Mouse (Mus musculus) heart, postnatal 0 days (tissue): ENCODE measurements around the gene Lamp1. TPM values are rescaled to one million over a fixed set of nuclear protein-coding genes. Genes with fewer than 3 reads are reported as not detected.

ENCODE experiments used
- ATAC-seq: fragments of 200-750 bp; cut with Nextera tagmentation; 2 replicates; pipeline ENCODE4 v1.8.0; 2017; ENCODE audit warnings: low read depth, moderate number of reproducible peaks, moderate library complexity; ENCODE audit not compliant: insufficient read depth
- DNase-seq: peaks from one replicate; pipeline ENCODE4 v3.0.0-alpha.2; 2016; ENCODE audit warnings: low spot score
- H3K27ac ChIP-seq: fragments of 300-500 bp; sonication (generic); 2 replicates; pipeline ENCODE4 v1.5.1; 2014; ENCODE audit warnings: low read depth, mild to moderate bottlenecking
- H3K27me3 ChIP-seq: fragments of 300-500 bp; sonication (generic); 2 replicates; pipeline ENCODE4 v1.6.1; 2014; ENCODE audit warnings: low read length, mixed read lengths; ENCODE audit not compliant: control insufficient read depth, insufficient read depth
- H3K36me3 ChIP-seq: fragments of 300-500 bp; sonication (generic); replicated peaks from 2 replicates; pipeline ENCODE4 v1.6.1; 2014; ENCODE audit warnings: low read length, mixed read lengths; ENCODE audit not compliant: control insufficient read depth, insufficient read depth
- H3K4me1 ChIP-seq: fragments of 300-500 bp; sonication (generic); 2 replicates; pipeline ENCODE4 v1.6.1; 2014; ENCODE audit warnings: antibody characterized with exemption; ENCODE audit not compliant: control insufficient read depth, insufficient read depth
- H3K4me2 ChIP-seq: fragments of 300-500 bp; sonication (generic); 2 replicates; pipeline ENCODE4 v1.6.1; 2014; ENCODE audit warnings: low read depth, mild to moderate bottlenecking, low read length, moderate library complexity
- H3K4me3 ChIP-seq: fragments of 300-500 bp; sonication (generic); 2 replicates; pipeline ENCODE4 v1.5.1; 2014; ENCODE audit warnings: low read depth, low read length
- H3K9ac ChIP-seq: fragments of 300-500 bp; sonication (generic); replicated peaks from 2 replicates; pipeline ENCODE4 v1.6.1; 2014; ENCODE audit warnings: low read depth, low read length, mixed read lengths
- H3K9me3 ChIP-seq: fragments of 300-500 bp; sonication (generic); replicated peaks from 2 replicates; pipeline ENCODE4 v1.6.1; 2016; ENCODE audit warnings: low read length; ENCODE audit not compliant: control insufficient read depth
- CTCF ChIP-seq: IDR thresholded peaks from 2 replicates; pipeline ENCODE4 v1.5.1; 2016; ENCODE audit warnings: antibody characterized with exemption, control low read depth, low read depth
- EP300 ChIP-seq: IDR thresholded peaks from 2 replicates; pipeline ENCODE4 v1.6.1; 2016; ENCODE audit warnings: antibody characterized with exemption, low read depth
- WGBS: fragments of 180-500 bp; shearing (Covaris S2); extraction: QIAGEN DNeasy Blood & Tissue Kit; methylation state at CpG from one replicate; pipeline ENCODE4 v1.1.7; 2014; 5-methylcytosine and 5-hydroxymethylcytosine counted together
- microRNA counts: library from miRNA; unstranded; fragments of <30 nt; microRNA quantifications from one replicate; lab custom pipeline; 2015
- microRNA-seq: library from miRNA; unstranded; fragments of <30 nt; microRNA quantifications from one replicate; pipeline ENCODE4, GENCODE M21; 2016
- polyA plus RNA-seq: library from polyadenylated mRNA; unstranded; fragments of >200 nt; fragmentation: Nextera tagmentation; extraction: Ambion mirVana; gene quantifications from 2 replicates; pipeline ENCODE4 v1.2.1, GENCODE M21; 2015
- total RNA-seq: library from RNA; depleted of rRNA; stranded (reverse); fragments of >200 nt; gene quantifications from 2 replicates; pipeline ENCODE4 v1.2.3, GENCODE M21; 2014; ENCODE audit warnings: low replicate concordance; rRNA removed

Lamp1 gene
- total and polyA plus RNA-seq, 2 experiments from 2014 or later, result 267 to 327 TPM

DNA sequence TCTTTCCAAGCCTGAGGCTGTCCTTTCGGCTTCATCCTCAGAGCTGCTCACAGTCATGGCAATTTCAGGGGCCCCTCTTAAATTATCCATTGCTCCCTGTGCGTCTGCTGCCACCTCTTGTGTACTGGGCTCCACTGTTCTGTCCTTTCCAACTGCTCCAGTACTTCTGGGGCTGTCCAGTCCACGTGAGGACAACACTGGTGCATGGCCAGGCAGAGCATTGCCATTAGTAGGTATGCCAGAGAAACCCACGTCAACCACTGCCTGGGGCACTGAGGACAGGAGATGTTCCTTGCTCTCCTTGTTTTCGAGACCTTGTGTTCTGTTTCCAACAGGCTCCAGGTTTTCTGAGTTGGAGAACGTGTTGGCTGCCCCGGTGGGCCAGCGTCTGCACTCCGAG is 65.5 kb downstream of the Lamp1 start:
- DNase-seq, result no peak
- Histone ChIP-seq H3K4me3 (no peak overlapping the region), H3K9me3 (no peaks in the 10 kb centered on the region), H3K36me3 (peaks cover 44% of the 10 kb centered on the region), H3K4me1 (peaks cover 32% of the 10 kb centered on the region), H3K4me2 (no peak overlapping the region), H3K9ac (no peak overlapping the region), H3K27ac (no peak overlapping the region), H3K27me3 (no peaks in the 10 kb centered on the region)
- ATAC-seq, result no peak
- WGBS, result 79% methylated on average over 9 of the region's 9 CpGs
- no peak for TF ChIP-seq EP300
- no peak for TF ChIP-seq CTCF

MicroRNAs within 50 kb of the gene (microRNA counts, 519-probe panel; counts per million panel counts)
- not detected for microRNA mmu-miR-1968 (lab: Ali Mortazavi, UCI)

Small RNA genes within 50 kb of the gene (microRNA-seq; reads per million reads assigned to microRNA genes)
- 10.9 reads per million, percentile 30 among the genes with 10 or more reads in this experiment for gene Mir1968
- gene Mir7065, result not detected

Other genes starting within 250 kb of the Lamp1 start
- not detected in 2 replicates for gene F7, start 133.1 kb upstream of the Lamp1 start, total RNA-seq
- not detected in 2 replicates for gene F7, start 133.1 kb upstream of the Lamp1 start, polyA plus RNA-seq
- 0.19 TPM in 1 of 2 replicates, not detected in the other for gene F10, start 121.9 kb upstream of the Lamp1 start, total RNA-seq
- gene F10, start 121.9 kb upstream of the Lamp1 start, polyA plus RNA-seq, result 0.22 and 0.37 TPM in 2 replicates
- gene Proz, start 98.2 kb upstream of the Lamp1 start, total RNA-seq, result not detected in 2 replicates
- 0.10 TPM in 2 replicates for gene Proz, start 98.2 kb upstream of the Lamp1 start, polyA plus RNA-seq
- 8.2 and 13.1 TPM in 2 replicates for gene Pcid2, start 53.7 kb upstream of the Lamp1 start, total RNA-seq
- gene Pcid2, start 53.7 kb upstream of the Lamp1 start, polyA plus RNA-seq, result 12.4 TPM in 2 replicates
- gene Cul4a, start 53.5 kb upstream of the Lamp1 start, total RNA-seq, result 140 and 158 TPM in 2 replicates
- 81.4 and 88.2 TPM in 2 replicates for gene Cul4a, start 53.5 kb upstream of the Lamp1 start, polyA plus RNA-seq
- 4.4 and 9.9 TPM in 2 replicates for gene Grtp1, start 41.5 kb downstream of the Lamp1 start, total RNA-seq
- 10.0 and 11.9 TPM in 2 replicates for gene Grtp1, start 41.5 kb downstream of the Lamp1 start, polyA plus RNA-seq
- 252 and 255 TPM in 2 replicates for gene Adprhl1, start 95.0 kb downstream of the Lamp1 start, total RNA-seq
- 317 and 337 TPM in 2 replicates for gene Adprhl1, start 95.0 kb downstream of the Lamp1 start, polyA plus RNA-seq
- gene Dcun1d2, start 129.0 kb downstream of the Lamp1 start, total RNA-seq, result 31.8 and 37.7 TPM in 2 replicates
- gene Dcun1d2, start 129.0 kb downstream of the Lamp1 start, polyA plus RNA-seq, result 27.8 and 30.5 TPM in 2 replicates
- gene Tmco3, start 129.0 kb downstream of the Lamp1 start, total RNA-seq, result 9.0 and 10.8 TPM in 2 replicates
- 16.7 and 18.3 TPM in 2 replicates for gene Tmco3, start 129.0 kb downstream of the Lamp1 start, polyA plus RNA-seq
- 20.9 and 38.6 TPM in 2 replicates for gene Tfdp1, start 179.6 kb downstream of the Lamp1 start, total RNA-seq
- gene Tfdp1, start 179.6 kb downstream of the Lamp1 start, polyA plus RNA-seq, result 47.4 and 48.0 TPM in 2 replicates
- not detected in 2 replicates for gene Atp4b, start 237.7 kb downstream of the Lamp1 start, total RNA-seq
- 0.08 and 0.14 TPM in 2 replicates for gene Atp4b, start 237.7 kb downstream of the Lamp1 start, polyA plus RNA-seq
- gene Grk1, start 245.9 kb downstream of the Lamp1 start, total RNA-seq, result 0.42 TPM in 1 of 2 replicates, not detected in the other
- not detected in 2 replicates for gene Grk1, start 245.9 kb downstream of the Lamp1 start, polyA plus RNA-seq